Mouse (Mus musculus) gastrocnemius, adult 18-20 months (tissue): ENCODE data around the gene Abca3. TPM values are rescaled to one million over a fixed set of nuclear protein-coding genes. Genes with fewer than 3 reads are reported as not detected.
"Not testable (repeated sequence)": the region's sequence is repeated elsewhere in the genome, so short reads cannot be mapped to it uniquely, and the experiment has no call there.

Experiments used
- DNase-seq: peaks from one replicate; pipeline ENCODE4 v3.0.0; 2021; ENCODE audit warnings: low spot score
- microRNA-seq: library from miRNA; unstranded; fragments of <30 nt; microRNA quantifications from one replicate; pipeline ENCODE4 v1.2.0, GENCODE M21; 2021
- total RNA-seq, 2 experiments: library from RNA; stranded (reverse); gene quantifications; 2 replicates each; pipeline ENCODE4 v1.2.3; 2021

The Abca3 gene
- total RNA-seq, 2 experiments from 2014 or later = 6.9 to 7.1 TPM

DNA sequence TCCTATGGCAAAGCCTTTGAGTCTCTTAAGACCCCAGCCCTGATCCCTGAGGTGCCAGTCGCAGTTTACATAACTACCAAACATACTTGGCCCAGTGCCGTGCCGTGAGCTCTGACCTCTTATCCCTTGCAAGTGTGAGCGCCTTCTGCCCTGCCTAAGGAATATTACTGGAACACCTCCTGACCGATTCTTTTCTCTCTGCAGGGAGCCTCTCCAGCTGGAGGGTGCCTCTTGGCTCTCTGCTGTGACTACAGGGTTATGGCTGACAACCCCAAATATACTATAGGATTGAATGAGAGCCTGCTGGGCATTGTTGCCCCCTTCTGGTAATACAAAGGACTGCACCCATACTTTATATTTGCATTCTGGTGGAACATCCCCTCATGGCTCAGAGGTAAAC is 85.3 kb downstream of the Abca3 start:
- peak; percentile 39 for DNase-seq

- no peak for DNase-seq
Measured at GRCm38 (mm10) chr17:24440377-24440776, 88.6 kb downstream of the Abca3 start.

DNA sequence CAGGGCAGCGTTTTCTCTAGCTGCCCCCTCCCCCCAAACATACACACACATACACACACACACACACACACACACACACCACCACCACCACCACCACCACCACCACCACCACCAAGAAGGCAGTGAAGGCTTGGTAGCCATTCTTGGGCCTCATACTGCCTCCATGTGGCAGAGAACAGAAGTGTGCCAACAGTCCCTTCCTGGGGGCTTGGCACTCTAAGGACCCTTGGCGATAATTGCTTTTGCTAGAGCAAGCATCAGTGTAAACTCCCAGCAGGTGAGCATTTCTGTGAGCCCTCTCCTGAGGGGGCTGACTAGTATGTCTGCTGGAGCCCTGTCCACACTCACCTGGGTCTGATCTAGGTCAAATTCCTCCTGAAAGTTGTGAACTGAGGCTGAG is 89.4 kb downstream of the Abca3 start:
- no peak for DNase-seq

DNA sequence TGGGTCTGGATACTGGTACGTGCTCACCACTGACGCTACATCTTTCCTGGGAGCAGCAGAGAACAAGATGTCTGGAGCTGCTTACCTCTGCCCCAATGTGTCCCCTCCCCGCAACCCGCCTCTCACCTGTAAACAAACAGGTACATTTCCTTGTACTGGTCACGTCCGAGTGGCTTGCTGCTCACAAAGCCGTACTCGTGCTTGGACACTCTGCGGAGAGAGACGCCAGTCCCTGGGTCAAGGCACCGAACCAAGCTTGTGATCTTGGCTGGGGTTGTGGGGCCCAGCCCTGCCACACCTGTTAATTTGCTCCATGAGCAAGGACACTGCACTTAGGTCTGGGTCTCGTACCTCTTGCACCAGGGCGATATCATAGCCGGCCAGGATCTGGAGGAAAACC is 90.4 kb downstream of the Abca3 start:
- peak; percentile 34 for DNase-seq

- DNase-seq = peak; percentile 25
Measured at GRCm38 (mm10) chr17:24442632-24443155, 90.9 kb downstream of the Abca3 start, which contains the start of gene Dnase1l2. TSS of gene Dnase1l2 (minus strand) at chr17:24443105.

GRCm38 (mm10) chr17:24443409-24443808 is 91.7 kb downstream of the Abca3 start:
- no peak for DNase-seq

- DNase-seq = no peak
Measured at GRCm38 (mm10) chr17:24446590-24446989, 94.8 kb downstream of the Abca3 start.

DNA sequence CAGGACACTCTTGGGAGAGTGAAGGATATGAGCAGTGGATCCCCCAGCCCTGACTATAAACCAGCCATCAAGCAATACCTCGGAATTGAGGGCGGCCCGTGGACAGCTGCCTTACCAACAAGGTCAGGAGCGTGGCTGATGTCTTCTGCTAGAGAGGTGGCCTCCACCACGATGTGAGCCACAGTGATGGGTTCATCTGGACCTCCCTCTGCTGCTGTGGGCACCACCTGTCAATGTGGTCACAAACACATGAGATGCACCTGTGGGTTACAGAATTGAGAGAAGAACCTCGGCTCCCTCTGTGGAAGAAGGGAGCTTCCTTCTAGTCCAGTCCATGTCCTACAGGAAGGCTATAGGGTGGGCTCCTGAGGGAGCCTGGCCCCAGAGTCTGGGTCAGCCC is 97.8 kb downstream of the Abca3 start:
- no peak for DNase-seq

- no peak for DNase-seq
Measured at GRCm38 (mm10) chr17:24451220-24451619, 99.5 kb downstream of the Abca3 start.

DNA sequence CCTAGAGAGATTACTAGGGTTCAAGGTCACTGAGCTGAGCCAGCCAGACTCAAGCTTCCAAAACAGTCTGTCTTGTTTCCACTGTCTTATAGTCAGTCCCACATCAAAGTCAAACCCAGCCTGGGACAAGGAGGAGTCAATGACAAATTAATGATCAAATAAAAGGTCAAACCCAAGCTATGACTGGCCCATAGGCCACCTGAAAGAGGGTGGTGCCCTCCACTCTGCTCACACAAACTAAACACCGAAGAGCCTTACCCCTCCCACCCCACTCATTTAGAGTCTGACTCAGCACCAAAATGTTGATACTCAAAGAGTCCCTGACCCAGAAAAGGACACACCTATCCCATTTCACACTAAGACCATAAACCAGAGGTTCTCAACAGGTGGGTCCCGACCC is 101.6 kb downstream of the Abca3 start:
- DNase-seq = no peak

DNA sequence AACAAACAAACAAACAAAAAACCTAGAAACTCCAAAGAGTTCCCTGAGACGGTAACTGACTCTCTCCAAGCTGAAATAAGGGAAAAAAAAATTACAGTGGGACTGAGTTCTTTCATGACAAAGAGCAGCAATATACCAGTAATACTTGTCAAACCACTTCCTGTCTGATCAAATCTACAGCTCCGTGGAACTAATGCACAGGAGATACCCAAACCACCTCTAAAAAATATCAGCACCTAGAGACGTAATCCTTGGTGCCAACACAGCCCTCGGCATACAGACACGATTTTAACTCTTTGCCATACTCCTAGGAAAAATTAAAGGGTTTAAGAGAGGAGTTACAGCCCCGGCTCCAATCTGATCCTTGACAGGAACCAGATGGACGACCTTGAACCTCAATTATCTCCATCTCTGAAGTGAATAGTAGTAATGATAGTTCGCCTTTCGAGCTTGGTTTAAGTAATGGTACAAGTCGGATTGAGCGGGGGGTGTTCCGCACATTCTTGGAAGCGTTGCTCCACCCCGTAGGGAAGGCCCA is 102.5 kb downstream of the Abca3 start:
- DNase-seq = no peak

DNA sequence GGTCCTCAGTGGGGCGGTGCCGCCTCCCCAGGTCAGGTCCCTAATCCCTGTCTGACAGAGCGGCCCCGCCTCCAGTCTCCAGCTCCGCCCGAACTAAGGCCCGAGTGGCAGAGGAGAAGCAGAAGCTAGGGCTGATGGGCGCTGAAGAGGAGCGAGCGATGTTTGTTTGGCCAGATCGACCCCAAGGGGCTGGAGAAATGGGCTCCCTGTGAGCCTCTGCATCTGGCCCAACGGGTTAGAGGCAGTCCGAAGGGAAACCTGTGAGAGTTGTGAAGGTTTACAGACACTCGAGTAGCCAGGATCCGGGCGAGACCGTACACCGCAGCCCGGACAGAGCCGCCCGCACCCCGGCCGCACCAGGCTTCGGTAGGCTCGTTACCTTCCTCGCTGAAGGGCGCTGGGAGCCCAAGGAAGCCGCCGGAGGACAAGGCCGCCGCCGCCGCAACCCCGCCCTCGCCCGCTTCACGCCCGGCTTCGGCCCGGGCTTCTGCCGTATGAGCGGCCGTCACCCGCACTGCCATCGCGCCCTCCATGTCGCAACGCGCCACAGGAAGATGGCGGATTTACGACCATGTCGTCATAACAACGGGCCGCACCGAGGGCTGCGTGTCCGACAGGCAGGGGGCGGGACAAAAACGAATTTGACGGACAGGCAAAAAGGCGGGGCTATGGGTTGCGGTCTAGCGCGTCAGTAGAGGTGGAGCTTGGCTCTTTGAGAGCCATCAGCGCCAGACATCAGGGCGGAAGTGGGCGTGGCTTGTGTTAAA is 103.2 kb downstream of the Abca3 start:
- DNase-seq = peak; percentile 100

GRCm38 (mm10) chr17:24455523-24456206 is 103.9 kb downstream of the Abca3 start:
- not testable (repeated sequence) for DNase-seq

Small RNA genes lying within 50 kb of the gene (microRNA-seq; reads per million reads assigned to microRNA genes)
- gene Gm24427 = not detected

Other genes starting within 250 kb of the Abca3 start
- gene Pdpk1, start 201.0 kb upstream of the Abca3 start, total RNA-seq = 10 to 100 TPM; 31.2 to 40.1 TPM
- 1 to 10 TPM; 9.1 to 9.2 TPM for gene Amdhd2, start 188.2 kb upstream of the Abca3 start, total RNA-seq
- 100 to 1,000 TPM; 151 to 164 TPM for gene Atp6v0c, start 182.2 kb upstream of the Abca3 start, total RNA-seq
- 1 to 10 TPM; 4.2 to 5.5 TPM for gene Tbc1d24, start 146.4 kb upstream of the Abca3 start, total RNA-seq
- gene Ntn3, start 142.4 kb upstream of the Abca3 start, total RNA-seq = under 1 TPM; 0.21 to 0.31 TPM
- 1 to 10 TPM; 1.2 to 1.5 TPM for gene Tedc2, start 131.1 kb upstream of the Abca3 start, total RNA-seq
- under 1 TPM; 0.25 to 0.50 TPM for gene Ccnf, start 100.5 kb upstream of the Abca3 start, total RNA-seq
- gene Abca17, start 882 bp upstream of the Abca3 start, total RNA-seq = not detected
- gene Rnps1, start 62.6 kb downstream of the Abca3 start, total RNA-seq = 10 to 100 TPM; 52.1 to 57.5 TPM
- 100 to 1,000 TPM; 158 to 163 TPM for gene Eci1, start 74.7 kb downstream of the Abca3 start, total RNA-seq
- gene Dnase1l2, start 91.2 kb downstream of the Abca3 start, total RNA-seq = 1 to 10 TPM; 1.0 to 1.3 TPM
- 10 to 100 TPM; 10.8 TPM for gene E4f1, start 118.4 kb downstream of the Abca3 start, total RNA-seq
- gene Pgp, start 118.4 kb downstream of the Abca3 start, total RNA-seq = 10 to 100 TPM; 47.6 to 52.1 TPM
- under 1 TPM in 1 of 2 experiments, not detected in 1; 0.31 TPM for gene Bricd5, start 121.9 kb downstream of the Abca3 start, total RNA-seq
- gene Mlst8, start 127.1 kb downstream of the Abca3 start, total RNA-seq = 10 to 100 TPM in 1 of 2 experiments, 1 to 10 TPM in 1; 9.9 to 11.1 TPM
- gene Caskin1, start 136.7 kb downstream of the Abca3 start, total RNA-seq = under 1 TPM; 0.09 to 0.17 TPM
- gene Traf7, start 176.0 kb downstream of the Abca3 start, total RNA-seq = 10 to 100 TPM; 25.7 to 29.7 TPM
- not detected for gene Rab26, start 182.3 kb downstream of the Abca3 start, total RNA-seq
- gene Pkd1, start 197.9 kb downstream of the Abca3 start, total RNA-seq = 10 to 100 TPM; 12.8 to 21.4 TPM